8 mouse cellular contexts compared by ENCODE assay signal in genomic region chr11:60209217-60209932, GRCm38 (mm10). TPM values are rescaled to one million over a fixed set of nuclear protein-coding genes. Genes with fewer than 3 reads are reported as not detected.
DNase-seq lines count a peak whose midpoint lies in the region; ATAC-seq and TF ChIP-seq lines count a peak whose summit lies in the region.

No protein-coding gene starts in this region.

- no peak for ATAC-seq in embryonic facial prominence, embryonic 13.5 days (ENCODE audit: insufficient number of reproducible peaks, insufficient read depth, low FRiP score, low TSS enrichment, low read depth)
- peak; percentile 15; the same call in 1 of the 2 replicates for ATAC-seq in limb, embryonic 13.5 days (ENCODE audit: low FRiP score, low read depth)
- ATAC-seq in midbrain, postnatal 0 days (ENCODE audit: low FRiP score) = peak; percentile 45

- DNase-seq in layer of hippocampus, adult 11-12 months (ENCODE audit: low spot score) = peak; percentile 87
- no peak for DNase-seq in layer of hippocampus, adult 9-10 months (ENCODE audit: low spot score)
- DNase-seq in heart, adult 8-10 months (ENCODE audit: low spot score) = peak; percentile 69
- peak; percentile 80 to 86 for DNase-seq in kidney, adult 8-10 months
- DNase-seq in midbrain, postnatal 0 days (ENCODE audit: low spot score) = peak; percentile 96
- peak; percentile 63 to 79 for DNase-seq in urinary bladder, postnatal 4 days (ENCODE audit: low spot score in 2 of 2)

- H3K9me3 ChIP-seq in embryonic facial prominence, embryonic 13.5 days = no peaks in the 10 kb centered on the region
- no peaks in the 10 kb centered on the region for H3K9me3 ChIP-seq in limb, embryonic 13.5 days
- H3K9me3 ChIP-seq in midbrain, postnatal 0 days (ENCODE audit: low read length) = no peaks in the 10 kb centered on the region

- peak overlapping the region; percentile 50 for H3K4me3 ChIP-seq in embryonic facial prominence, embryonic 13.5 days
- peak overlapping the region; percentile 44 for H3K4me3 ChIP-seq in limb, embryonic 13.5 days
- peak overlapping the region; percentile 39 for H3K4me3 ChIP-seq in midbrain, postnatal 0 days (ENCODE audit: low read depth, low read length)

- TF ChIP-seq CTCF in midbrain, postnatal 0 days (IDR thresholded peaks at IDR 0.05) = peak; percentile 15; the same call in 1 of the 2 replicates

- H3K9ac ChIP-seq in embryonic facial prominence, embryonic 13.5 days = peak overlapping the region; percentile 70
- H3K9ac ChIP-seq in limb, embryonic 13.5 days = peak overlapping the region; percentile 66
- peak overlapping the region; percentile 64 for H3K9ac ChIP-seq in midbrain, postnatal 0 days (replicated peaks; ENCODE audit: low read length, poor library complexity, severe bottlenecking)

- H3K4me2 ChIP-seq in embryonic facial prominence, embryonic 13.5 days = peak overlapping the region; percentile 84
- peak overlapping the region; percentile 84 for H3K4me2 ChIP-seq in limb, embryonic 13.5 days (replicated peaks)
- peak overlapping the region; percentile 70 for H3K4me2 ChIP-seq in midbrain, postnatal 0 days (ENCODE audit: low read depth, low read length, poor library complexity, severe bottlenecking)

- peaks cover 34% of the 10 kb centered on the region for H3K36me3 ChIP-seq in embryonic facial prominence, embryonic 13.5 days
- H3K36me3 ChIP-seq in limb, embryonic 13.5 days = peaks cover 32% of the 10 kb centered on the region
- peaks cover 14% of the 10 kb centered on the region; the same call in 1 of the 2 replicates for H3K36me3 ChIP-seq in midbrain, postnatal 0 days (ENCODE audit: insufficient read depth, low read length)

- peak overlapping the region; percentile 85 for H3K27ac ChIP-seq in embryonic facial prominence, embryonic 13.5 days
- peak overlapping the region; percentile 87 for H3K27ac ChIP-seq in limb, embryonic 13.5 days
- peak overlapping the region; percentile 76 for H3K27ac ChIP-seq in midbrain, postnatal 0 days (ENCODE audit: low read depth, low read length)

- WGBS in embryonic facial prominence, embryonic 13.5 days = 46% methylated on average over 7 of the region's 7 CpGs
- WGBS in limb, embryonic 13.5 days = 30% methylated on average over 7 of the region's 7 CpGs
- WGBS in midbrain, postnatal 0 days = 29% methylated on average over 7 of the region's 7 CpGs

- H3K4me1 ChIP-seq in embryonic facial prominence, embryonic 13.5 days = peaks cover 67% of the 10 kb centered on the region
- peaks cover 79% of the 10 kb centered on the region for H3K4me1 ChIP-seq in limb, embryonic 13.5 days
- peaks cover 17% of the 10 kb centered on the region for H3K4me1 ChIP-seq in midbrain, postnatal 0 days (ENCODE audit: insufficient read depth, low read length)

- H3K27me3 ChIP-seq in embryonic facial prominence, embryonic 13.5 days = no peaks in the 10 kb centered on the region
- H3K27me3 ChIP-seq in limb, embryonic 13.5 days = no peaks in the 10 kb centered on the region
- no peaks in the 10 kb centered on the region for H3K27me3 ChIP-seq in midbrain, postnatal 0 days (ENCODE audit: insufficient read depth, low read length)

RNA-seq across cellular contexts. Expression of gene Srebf1, which starts 13.0 kb away (rescaled TPM):
- 59.1 and 61.9 TPM in 2 replicates for polyA plus RNA-seq in embryonic facial prominence, embryonic 13.5 days (2015; fragmentation: Nextera tagmentation; extraction: Ambion mirVana)
- 10 to 100 TPM; 31.0 to 42.3 (median 36.5) TPM for total RNA-seq in heart, adult 8-10 months (2022)
- 64.5 and 65.7 TPM in 2 replicates for polyA plus RNA-seq in limb, embryonic 13.5 days (2015; fragmentation: Nextera tagmentation; extraction: Ambion mirVana)
- total RNA-seq in midbrain, postnatal 0 days (2014; rRNA removed) = 77.1 and 96.5 TPM in 2 replicates
- polyA plus RNA-seq in midbrain, postnatal 0 days (2015; fragmentation: Nextera tagmentation; extraction: Ambion mirVana) = 34.5 and 38.1 TPM in 2 replicates
